Mouse (Mus musculus) bone marrow macrophage, adult 2 months (primary cell): ENCODE measurements around the gene BC003965.
"Not testable (repeated sequence)": the region's sequence is repeated elsewhere in the genome, so short reads cannot be mapped to it uniquely, and the experiment has no call there.

ENCODE experiments used
- CTCF ChIP-seq: IDR thresholded peaks from 2 replicates; pipeline ENCODE4 v1.5.1; 2012; ENCODE audit warnings: low read depth, mild to moderate bottlenecking, low read length, moderate library complexity
- POLR2A ChIP-seq: IDR thresholded peaks from 2 replicates; pipeline ENCODE4 v1.6.1; 2012; ENCODE audit warnings: mild to moderate bottlenecking, low read depth, low read length, borderline replicate concordance

- not testable (repeated sequence) for TF ChIP-seq CTCF, POLR2A
These were observed 47.3 kb downstream of the BC003965 start for GRCm38 (mm10) chr17:25231621-25232020.
